Mouse (Mus musculus): ENCODE results near the gene Plxna4. TPM values are rescaled to one million over a fixed set of nuclear protein-coding genes. Genes with fewer than 3 reads are reported as not detected.
A peak's percentile ranks its signal among the peaks of the same experiment; 100 is the strongest.

Plxna4 gene
- 0.36 and 0.42 TPM in 2 replicates for polyA plus RNA-seq (2012; ENCODE audit: insufficient read depth, insufficient read length, missing spikeins)

DNA sequence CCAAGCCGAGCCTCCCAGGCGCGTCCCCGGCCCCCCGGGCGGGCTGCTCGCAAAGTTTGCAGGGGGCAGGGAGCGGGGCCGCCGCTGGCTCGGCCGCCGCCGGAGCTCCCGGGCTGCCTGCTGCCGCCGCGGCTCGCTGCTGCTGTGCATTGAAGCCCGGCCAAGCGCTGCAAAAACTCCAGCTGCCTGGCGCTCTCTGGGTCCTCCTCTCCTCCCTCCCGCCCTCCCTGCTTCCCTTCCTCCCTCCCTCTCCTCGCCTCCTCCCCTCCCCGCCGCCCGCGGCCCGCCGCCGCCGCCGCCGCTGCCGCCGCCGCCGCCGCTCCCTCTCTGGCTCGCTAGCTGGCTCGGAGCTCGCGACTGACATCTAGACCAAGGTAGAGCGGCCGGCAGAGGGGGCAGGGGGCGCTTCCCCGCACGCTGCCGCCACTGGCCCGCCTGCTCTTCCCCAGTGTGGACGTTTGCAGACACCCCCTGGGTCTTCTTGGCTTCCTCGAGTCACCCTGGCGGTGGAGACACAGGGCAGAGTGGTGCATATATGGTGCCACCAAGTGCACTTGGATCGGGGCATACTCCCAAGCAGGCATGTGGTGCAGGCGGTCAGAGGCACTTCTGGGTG, at the start of gene Plxna4:
Gene Plxna4, minus strand, starts transcription at position 137 of the 616 bp plus-strand sequence.
- H3K4me1 ChIP-seq (ENCODE audit: control insufficient read depth, insufficient read depth, insufficient read length, low read length), result peaks cover 3% of the 10 kb centered on the region; the same call in 1 of the 2 replicates
- H3K27ac ChIP-seq (replicated peaks; ENCODE audit: low read depth, low read length), result peak within 1 kb of the TSS; percentile 12
- peak within 1 kb of the TSS; percentile 81 for H3K4me3 ChIP-seq (ENCODE audit: insufficient read depth, low read depth, low read length)

DNA sequence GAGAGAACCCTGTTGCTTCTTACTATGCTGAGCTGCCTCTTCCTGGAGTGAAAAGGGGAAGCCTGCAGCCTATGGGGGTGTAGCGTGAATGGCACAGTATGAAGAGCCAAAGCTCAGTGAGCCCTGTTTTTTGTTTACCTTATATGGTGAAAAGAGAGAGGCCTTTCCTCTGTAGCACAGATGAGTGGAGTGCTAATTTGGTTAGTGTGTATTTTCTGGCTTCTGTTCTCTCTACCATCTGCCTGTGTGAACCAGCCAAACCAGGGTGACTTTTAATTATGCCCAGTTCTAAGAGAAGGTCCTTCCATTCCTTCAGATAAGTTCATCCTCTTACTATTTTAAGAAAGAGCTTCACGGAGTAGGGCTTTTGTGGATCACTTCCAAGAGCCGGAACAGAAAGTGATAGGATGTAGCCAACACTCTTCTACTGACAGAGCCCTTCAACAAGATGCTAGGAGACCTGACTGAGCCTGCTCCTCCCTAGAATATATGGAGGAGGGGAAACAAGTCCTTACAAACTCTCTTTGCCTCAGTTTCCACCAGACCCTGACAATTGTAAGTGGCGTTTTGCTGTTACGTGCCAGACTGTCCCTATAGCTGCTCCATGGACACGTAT, 49.7 kb upstream of the Plxna4 start:
- Histone ChIP-seq H3K4me1 (ENCODE audit: control insufficient read depth, insufficient read depth, insufficient read length, low read length) (no peaks in the 10 kb centered on the region), H3K4me3 (ENCODE audit: insufficient read depth, low read depth, low read length) (no peak overlapping the region), H3K27ac (replicated peaks; ENCODE audit: low read depth, low read length) (no peak overlapping the region)

DNA sequence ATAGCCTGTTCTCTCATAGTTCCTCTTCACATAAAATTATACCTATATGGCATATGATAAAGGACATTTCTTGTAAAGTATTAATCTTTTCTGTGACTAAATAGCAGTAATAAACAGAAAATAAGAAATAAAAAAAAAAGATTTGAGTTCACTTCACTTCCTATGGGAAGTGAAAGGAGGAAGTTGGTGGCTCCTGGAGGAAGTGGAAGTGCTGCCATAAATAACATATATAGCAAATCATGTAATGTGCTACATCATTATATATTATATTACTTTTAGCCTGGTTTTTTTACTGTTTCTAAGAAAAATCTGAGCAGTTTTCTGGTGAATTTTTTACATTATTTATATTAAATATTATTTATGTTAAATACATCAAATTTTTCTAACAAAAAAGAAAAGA, 22.7 kb upstream of the Plxna4 start:
- no peaks in the 10 kb centered on the region for H3K4me1 ChIP-seq (ENCODE audit: control insufficient read depth, insufficient read depth, insufficient read length, low read length)

DNA sequence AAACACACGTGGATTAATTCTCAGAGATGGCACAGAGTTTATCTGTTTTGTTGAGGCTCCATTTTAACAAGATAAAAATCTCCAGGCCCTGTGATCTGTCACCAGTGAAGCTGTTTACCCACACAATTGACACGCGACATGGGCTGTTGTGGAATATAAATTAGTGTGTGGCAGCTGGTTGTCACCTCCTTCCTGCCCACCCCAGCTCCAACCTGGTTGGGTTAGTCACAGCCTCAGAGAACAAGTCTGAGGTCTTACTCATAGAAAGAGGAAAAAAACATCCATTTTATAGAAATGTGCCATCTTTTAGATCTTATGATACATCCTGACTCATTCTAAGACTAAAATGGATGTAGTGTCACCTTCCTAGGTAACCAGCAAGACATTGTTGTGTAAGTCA, 18.8 kb upstream of the Plxna4 start:
- no peaks in the 10 kb centered on the region for H3K4me1 ChIP-seq (ENCODE audit: control insufficient read depth, insufficient read depth, insufficient read length, low read length)
- H3K27ac ChIP-seq (replicated peaks; ENCODE audit: low read depth, low read length), result no peak overlapping the region
- H3K4me3 ChIP-seq (ENCODE audit: insufficient read depth, low read depth, low read length), result no peak overlapping the region

More for the DNA sequence above, 22.7 kb upstream of the Plxna4 start:
- H3K27ac ChIP-seq (replicated peaks; ENCODE audit: low read depth, low read length), result no peak overlapping the region
- H3K4me3 ChIP-seq (ENCODE audit: insufficient read depth, low read depth, low read length), result no peak overlapping the region

DNA sequence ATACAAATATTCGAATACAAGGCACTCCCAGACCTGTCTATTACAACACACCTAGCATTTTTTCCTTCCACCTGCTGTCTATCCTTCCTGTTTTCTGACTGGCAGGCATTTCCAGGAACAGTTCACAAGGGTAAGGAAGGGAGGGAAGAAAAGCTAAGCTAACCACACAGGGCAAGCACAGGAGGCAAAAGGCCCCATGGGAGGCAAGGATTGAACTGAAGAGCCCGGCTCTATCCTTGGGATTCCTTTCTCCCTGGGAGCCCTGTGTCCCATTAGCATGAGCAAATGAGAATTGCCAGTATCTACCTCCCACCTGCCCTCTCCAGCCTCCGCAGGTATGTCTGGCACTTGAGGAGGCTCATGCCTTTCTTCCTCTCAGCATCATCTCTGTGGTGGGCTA, 17.6 kb upstream of the Plxna4 start:
- Histone ChIP-seq H3K4me1 (ENCODE audit: control insufficient read depth, insufficient read depth, insufficient read length, low read length) (no peaks in the 10 kb centered on the region), H3K27ac (replicated peaks; ENCODE audit: low read depth, low read length) (no peak overlapping the region), H3K4me3 (ENCODE audit: insufficient read depth, low read depth, low read length) (no peak overlapping the region)

DNA sequence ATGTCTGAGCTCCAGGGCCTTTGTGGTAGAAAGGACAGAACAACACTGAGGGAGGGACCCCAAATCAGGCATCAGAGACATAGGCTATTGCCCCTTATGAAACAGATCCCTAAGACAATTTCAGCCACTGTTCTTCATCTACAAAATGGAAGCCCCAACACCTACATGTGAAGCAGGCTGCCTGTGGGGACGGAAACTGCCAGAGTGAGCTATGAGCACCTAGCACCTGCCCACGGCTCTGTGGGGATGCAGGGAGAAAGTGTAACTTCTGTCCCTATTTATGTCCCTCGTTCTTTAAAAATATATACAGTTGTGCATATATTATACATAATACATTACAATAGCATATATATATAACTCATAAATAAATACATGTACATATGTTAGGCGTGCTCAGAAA, 16.9 kb upstream of the Plxna4 start:
- Histone ChIP-seq H3K4me1 (ENCODE audit: control insufficient read depth, insufficient read depth, insufficient read length, low read length) (no peaks in the 10 kb centered on the region), H3K27ac (replicated peaks; ENCODE audit: low read depth, low read length) (no peak overlapping the region), H3K4me3 (ENCODE audit: insufficient read depth, low read depth, low read length) (no peak overlapping the region)

DNA sequence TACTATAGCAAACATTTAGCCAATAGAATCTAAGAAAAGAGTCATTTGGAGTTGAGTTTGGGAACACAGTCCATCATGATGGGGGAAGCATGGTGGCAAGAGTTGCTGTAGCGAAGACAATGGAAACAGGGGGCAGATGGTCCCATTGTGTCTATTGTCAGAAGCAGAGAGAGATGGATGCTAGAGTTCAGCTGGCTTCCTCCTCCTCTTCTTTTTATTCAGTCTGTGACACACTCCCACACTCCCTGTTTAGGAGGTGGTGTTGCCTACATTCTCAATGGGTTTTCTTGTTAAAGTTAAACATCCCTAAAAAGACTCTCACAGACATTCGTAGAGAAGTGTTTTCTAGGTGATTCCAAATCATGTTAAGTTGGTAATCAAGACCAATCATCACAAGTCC, 14.1 kb upstream of the Plxna4 start:
- Histone ChIP-seq H3K4me1 (ENCODE audit: control insufficient read depth, insufficient read depth, insufficient read length, low read length) (no peaks in the 10 kb centered on the region), H3K4me3 (ENCODE audit: insufficient read depth, low read depth, low read length) (no peak overlapping the region), H3K27ac (replicated peaks; ENCODE audit: low read depth, low read length) (no peak overlapping the region)

DNA sequence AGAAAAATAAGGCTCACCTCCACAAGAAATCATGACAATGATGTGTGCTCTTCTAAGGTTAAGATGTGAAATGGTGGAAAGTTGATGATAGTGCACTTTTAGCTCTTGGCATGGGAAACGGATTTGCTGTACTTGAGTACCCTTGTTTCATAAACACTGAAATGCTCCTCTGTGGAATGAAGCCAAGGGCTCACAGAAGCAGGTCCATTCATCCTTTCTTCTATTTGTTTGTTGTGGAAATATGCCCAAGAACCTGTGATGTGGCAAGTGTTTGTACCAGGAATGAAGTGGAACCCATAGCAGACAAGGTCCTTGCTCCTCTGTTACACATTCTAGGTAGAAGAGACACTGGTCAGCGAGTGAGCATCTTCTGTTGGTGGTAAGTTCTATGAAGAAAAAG, 13.3 kb upstream of the Plxna4 start:
- Histone ChIP-seq H3K27ac (replicated peaks; ENCODE audit: low read depth, low read length) (no peak overlapping the region), H3K4me1 (ENCODE audit: control insufficient read depth, insufficient read depth, insufficient read length, low read length) (no peaks in the 10 kb centered on the region), H3K4me3 (ENCODE audit: insufficient read depth, low read depth, low read length) (no peak overlapping the region)

DNA sequence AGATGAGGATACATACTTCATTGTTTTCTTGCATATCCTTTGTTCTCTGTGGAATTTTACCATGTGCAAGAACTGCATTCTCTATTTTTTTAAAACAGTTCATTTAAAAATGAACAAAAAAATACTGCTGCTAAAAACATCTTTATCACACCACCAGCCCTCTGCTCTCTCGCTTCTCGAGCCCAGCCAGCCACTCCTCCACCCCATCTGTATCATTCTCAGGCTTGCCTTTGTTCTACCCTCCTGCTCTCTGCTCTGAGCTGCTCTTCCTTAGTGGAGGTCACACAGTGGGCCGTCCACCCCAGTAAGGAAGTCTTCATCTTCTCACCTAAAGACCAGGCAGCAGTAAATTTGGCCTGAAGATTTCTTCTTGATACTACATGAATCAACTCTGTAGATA, 7.6 kb upstream of the Plxna4 start:
- Histone ChIP-seq H3K27ac (replicated peaks; ENCODE audit: low read depth, low read length) (no peak overlapping the region), H3K4me3 (ENCODE audit: insufficient read depth, low read depth, low read length) (no peak overlapping the region), H3K4me1 (ENCODE audit: control insufficient read depth, insufficient read depth, insufficient read length, low read length) (no peaks in the 10 kb centered on the region)

DNA sequence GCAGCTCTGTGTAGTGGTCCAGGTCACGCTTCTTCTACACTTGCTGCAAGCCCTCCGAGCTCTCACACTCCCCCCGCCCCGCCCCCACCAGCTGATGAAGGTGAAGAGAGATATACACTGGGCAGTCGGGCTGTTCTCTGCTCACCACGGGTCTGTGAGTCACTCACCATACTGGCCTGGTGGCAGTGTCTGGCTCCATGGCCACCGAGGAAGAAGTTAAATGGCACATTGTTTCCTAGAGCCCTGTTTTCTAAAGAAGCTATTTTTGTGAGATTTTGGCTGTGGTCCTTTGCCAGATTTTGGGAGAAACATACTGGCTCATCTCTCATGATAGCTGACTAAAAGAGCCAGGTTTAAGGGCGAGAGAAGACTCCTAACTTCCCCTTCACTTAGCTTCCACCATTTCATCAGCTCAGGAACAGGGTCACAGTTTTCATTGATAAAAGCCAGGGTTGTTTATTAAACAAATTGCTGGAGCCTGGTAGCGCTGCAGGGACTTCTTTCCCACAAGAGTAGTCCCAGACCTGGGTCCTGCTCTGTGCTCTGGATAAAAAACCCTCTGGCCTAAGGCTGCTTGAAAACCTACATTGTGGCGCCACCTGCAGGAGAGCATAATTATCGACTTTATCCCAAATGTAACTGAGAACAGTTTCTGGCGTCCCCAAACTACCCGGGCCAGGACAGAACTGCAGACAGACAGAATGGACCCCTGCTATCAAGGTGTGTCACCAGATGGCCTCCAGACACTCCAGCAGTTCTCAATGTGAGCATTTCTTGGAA, 3.2 kb upstream of the Plxna4 start:
- H3K4me3 ChIP-seq (ENCODE audit: insufficient read depth, low read depth, low read length), result no peak overlapping the region
- H3K4me1 ChIP-seq (ENCODE audit: control insufficient read depth, insufficient read depth, insufficient read length, low read length), result peaks cover 3% of the 10 kb centered on the region; the same call in 1 of the 2 replicates
- H3K27ac ChIP-seq (replicated peaks; ENCODE audit: low read depth, low read length), result no peak overlapping the region

DNA sequence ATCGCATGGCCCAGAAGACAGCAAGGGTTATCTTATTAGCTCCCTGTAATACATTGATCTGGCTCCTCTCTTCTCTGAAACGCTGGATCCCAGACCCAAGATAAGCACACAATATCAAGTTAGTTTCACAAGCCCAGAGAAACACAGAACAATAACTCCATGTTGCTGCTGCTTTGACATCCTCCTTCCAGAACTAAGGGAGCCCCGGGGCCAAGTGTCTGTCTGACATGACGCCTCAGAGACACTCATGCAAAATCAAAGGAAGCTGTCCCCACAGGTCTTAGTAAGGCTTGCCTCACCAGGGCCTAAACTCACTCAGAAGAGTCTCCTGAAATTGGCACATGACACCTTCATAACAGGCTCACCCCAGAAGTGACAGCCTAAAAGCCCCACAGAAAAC, 1.6 kb upstream of the Plxna4 start:
- Histone ChIP-seq H3K4me3 (ENCODE audit: insufficient read depth, low read depth, low read length) (no peak overlapping the region), H3K4me1 (ENCODE audit: control insufficient read depth, insufficient read depth, insufficient read length, low read length) (peaks cover 3% of the 10 kb centered on the region; the same call in 1 of the 2 replicates), H3K27ac (replicated peaks; ENCODE audit: low read depth, low read length) (no peak overlapping the region)

DNA sequence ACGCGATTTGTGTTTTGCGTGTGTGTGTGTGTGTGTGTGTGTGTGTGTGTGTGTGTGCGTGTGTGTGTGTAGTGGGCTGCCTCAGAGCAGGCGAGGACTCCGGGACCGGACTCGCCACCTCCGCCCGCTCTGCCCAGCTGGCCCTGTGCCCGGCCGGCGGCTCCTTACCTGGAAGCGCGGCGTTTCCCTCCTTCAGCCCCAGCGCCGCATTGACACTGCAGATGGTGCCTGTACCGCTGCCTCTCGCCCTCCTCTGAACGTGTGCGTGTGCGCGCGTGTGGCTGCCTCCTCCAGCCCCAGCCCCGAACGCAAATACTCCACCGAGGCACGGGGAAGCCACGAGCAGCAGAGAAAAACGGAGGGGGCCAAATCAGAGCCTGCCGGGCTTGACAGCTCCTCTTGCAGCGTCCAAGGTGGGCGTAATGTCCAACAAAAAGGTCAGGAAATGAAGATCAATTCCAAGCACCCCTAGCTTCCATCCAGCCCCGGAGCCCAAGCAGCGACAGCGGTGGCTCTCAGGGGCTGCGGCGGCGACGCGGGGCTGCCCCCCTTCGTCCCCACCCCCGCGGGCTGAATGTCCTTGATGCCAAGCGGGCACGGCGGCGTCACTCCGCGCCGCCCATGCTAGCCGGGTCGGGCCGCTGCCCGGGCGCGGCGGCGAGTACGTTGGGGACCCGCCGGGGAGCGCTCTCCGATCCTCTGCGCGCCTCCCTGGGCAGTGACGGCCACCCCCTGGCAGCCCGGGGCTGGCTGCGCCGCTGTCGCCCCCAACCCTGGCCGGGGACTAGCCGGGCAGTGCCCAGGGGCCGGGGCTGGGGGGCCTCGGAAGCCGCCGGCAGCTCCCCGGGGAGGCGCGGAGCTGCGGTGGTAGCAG, 619 bp downstream of the Plxna4 start:
- Histone ChIP-seq H3K4me3 (ENCODE audit: insufficient read depth, low read depth, low read length) (peak overlapping the region; percentile 81), H3K4me1 (ENCODE audit: control insufficient read depth, insufficient read depth, insufficient read length, low read length) (peaks cover 3% of the 10 kb centered on the region; the same call in 1 of the 2 replicates), H3K27ac (replicated peaks; ENCODE audit: low read depth, low read length) (peak overlapping the region; percentile 12)

DNA sequence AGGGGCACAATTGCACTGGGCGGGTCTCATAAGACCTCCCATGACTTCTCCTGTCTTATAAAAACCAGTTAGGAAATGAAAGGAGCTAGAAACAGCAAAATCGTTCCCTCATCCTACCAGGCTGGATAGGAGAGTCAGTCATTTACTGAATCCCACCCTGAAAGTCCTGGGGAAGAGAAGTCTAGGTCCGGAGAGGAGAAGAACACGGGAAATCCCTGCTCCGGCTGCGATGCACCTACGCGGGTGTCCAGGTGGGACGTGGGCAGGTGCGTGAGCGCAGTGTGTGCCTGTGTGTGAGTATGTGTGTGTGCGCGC, 1.2 kb downstream of the Plxna4 start:
- H3K27ac ChIP-seq (replicated peaks; ENCODE audit: low read depth, low read length), result no peak overlapping the region
- H3K4me3 ChIP-seq (ENCODE audit: insufficient read depth, low read depth, low read length), result peak overlapping the region; percentile 81
- peaks cover 3% of the 10 kb centered on the region; the same call in 1 of the 2 replicates for H3K4me1 ChIP-seq (ENCODE audit: control insufficient read depth, insufficient read depth, insufficient read length, low read length)

DNA sequence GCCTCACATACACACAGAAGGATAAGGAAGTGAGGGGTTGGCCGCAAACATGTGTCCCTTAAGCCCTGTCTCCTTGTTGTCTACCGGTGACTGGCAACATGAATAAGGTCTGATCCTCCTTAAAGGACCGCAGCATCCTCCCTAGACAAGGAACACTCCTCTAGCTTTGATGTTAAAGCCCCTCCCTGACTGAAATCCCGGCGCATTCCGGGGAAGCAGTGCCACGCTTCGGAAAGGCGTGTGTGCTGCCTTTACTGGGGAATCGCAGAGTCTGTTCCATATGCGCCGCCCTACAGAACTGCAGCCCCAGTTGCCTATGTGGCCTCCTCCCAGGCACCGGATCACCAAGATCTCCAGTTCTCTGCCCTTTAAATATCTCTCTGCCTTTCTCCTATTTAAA, 1.6 kb downstream of the Plxna4 start:
- Histone ChIP-seq H3K4me3 (ENCODE audit: insufficient read depth, low read depth, low read length) (peak overlapping the region; percentile 81), H3K27ac (replicated peaks; ENCODE audit: low read depth, low read length) (no peak overlapping the region), H3K4me1 (ENCODE audit: control insufficient read depth, insufficient read depth, insufficient read length, low read length) (peaks cover 3% of the 10 kb centered on the region; the same call in 1 of the 2 replicates)

DNA sequence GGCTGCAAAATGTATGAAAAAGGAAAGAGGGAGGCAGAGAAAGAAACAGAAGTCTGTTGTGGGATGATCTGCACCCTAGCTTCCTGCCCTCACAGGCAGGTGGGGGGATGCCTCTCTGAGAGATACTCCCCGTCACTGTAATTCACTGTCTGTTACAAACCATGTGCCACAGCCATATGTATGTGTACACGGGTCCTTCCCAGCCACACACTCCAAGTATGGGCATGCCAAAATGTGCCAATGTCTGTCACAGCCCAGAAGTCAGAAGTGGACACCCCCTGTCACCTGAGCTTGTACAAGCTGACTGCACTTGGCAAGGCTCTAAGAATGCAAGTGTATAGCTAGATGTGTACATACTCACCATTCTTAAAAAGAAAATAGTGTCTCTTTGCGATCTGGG, 2.8 kb downstream of the Plxna4 start:
- H3K4me3 ChIP-seq (ENCODE audit: insufficient read depth, low read depth, low read length), result no peak overlapping the region
- H3K4me1 ChIP-seq (ENCODE audit: control insufficient read depth, insufficient read depth, insufficient read length, low read length), result peaks cover 3% of the 10 kb centered on the region; the same call in 1 of the 2 replicates
- H3K27ac ChIP-seq (replicated peaks; ENCODE audit: low read depth, low read length), result no peak overlapping the region

All from brown adipose tissue, adult 24 weeks (tissue).